21 mouse cellular contexts compared by ENCODE assay signal in genomic region chr17:73560208-73560784, GRCm38 (mm10).
DNase-seq lines count a peak whose midpoint lies in the region; ATAC-seq and TF ChIP-seq lines count a peak whose summit lies in the region.
"Had no signal": no experiment of that assay in that cellular context is flagged by ENCODE, and none has a peak within 500 bp of the region (broad histone marks: within the 10 kb centered on the region; RNA-seq: fewer than 3 reads in every experiment).

No protein-coding gene starts in this region.

- 75% methylated on average over 5 of the region's 5 CpGs for WGBS in kidney, embryonic 16.5 days

- H3K27me3 ChIP-seq in kidney, embryonic 16.5 days (ENCODE audit: insufficient read depth, low read length), result no peaks in the 10 kb centered on the region
- H3K27me3 ChIP-seq: liver, embryonic 13.5 days; midbrain, embryonic 12.5 days; neural tube, embryonic 15.5 days had no signal

- H3K36me3 ChIP-seq in kidney, embryonic 16.5 days (ENCODE audit: insufficient read depth, low read length), result no peaks in the 10 kb centered on the region
- H3K36me3 ChIP-seq: embryonic facial prominence, embryonic 10.5 days; heart, embryonic 10.5 days; liver, embryonic 13.5 days; midbrain, embryonic 12.5 days; neural tube, embryonic 15.5 days had no signal

- H3K9ac ChIP-seq in kidney, embryonic 16.5 days (replicated peaks; ENCODE audit: low read length), result no peak overlapping the region
- H3K9ac ChIP-seq: liver, embryonic 13.5 days; midbrain, embryonic 12.5 days; neural tube, embryonic 15.5 days had no signal

- TF ChIP-seq CTCF in layer of hippocampus, adult 2 months (conservative IDR thresholded peaks at IDR 0.05), result no peak
- no peak for TF ChIP-seq CTCF in brain, embryonic 14.5 days (IDR thresholded peaks at IDR 0.05; ENCODE audit: borderline replicate concordance, extremely low read depth, insufficient read depth, insufficient read length)

- H3K9me3 ChIP-seq in kidney, embryonic 16.5 days (ENCODE audit: low read length), result no peaks in the 10 kb centered on the region
- H3K9me3 ChIP-seq: embryonic facial prominence, embryonic 10.5 days; heart, embryonic 10.5 days; liver, embryonic 13.5 days; midbrain, embryonic 12.5 days; neural tube, embryonic 15.5 days had no signal

- peak overlapping the region; percentile 64 for H3K27ac ChIP-seq in layer of hippocampus, adult 2 months
- no peak overlapping the region for H3K27ac ChIP-seq in kidney, embryonic 16.5 days (ENCODE audit: low read length)
- H3K27ac ChIP-seq: embryonic facial prominence, embryonic 10.5 days; heart, embryonic 10.5 days; liver, embryonic 13.5 days; midbrain, embryonic 12.5 days; neural tube, embryonic 15.5 days had no signal

- TF ChIP-seq POLR2A in brain, embryonic 14.5 days (IDR thresholded peaks at IDR 0.05; ENCODE audit: borderline replicate concordance, extremely low read depth, insufficient read depth, insufficient read length, poor library complexity, severe bottlenecking), result no peak

- no peak for DNase-seq in layer of hippocampus, adult 2 months (ENCODE audit: low spot score in 2 of 2)
- no peak for DNase-seq in layer of hippocampus, adult 11-12 months (ENCODE audit: low spot score)
- peak; percentile 85 for DNase-seq in brain, adult 2 months (ENCODE audit: low read depth, low spot score)
- DNase-seq in brain, embryonic 14.5 days (ENCODE audit: low read depth), result peak; percentile 64
- DNase-seq in left cerebral cortex, adult 9 months (ENCODE audit: low spot score in 2 of 2), result peak; percentile 44 to 56
- DNase-seq in lung, postnatal 10 days, result no peak
- DNase-seq: adrenal gland, adult 8-10 months; cerebellum, adult 11 months; cerebellum, adult 9-11 months; liver, embryonic 13.5 days; lung, adult 2 months; thymus, adult 2 months; thymus, postnatal 4 days had no signal

- no peak for ATAC-seq in kidney, embryonic 16.5 days (ENCODE audit: low FRiP score, low TSS enrichment)
- ATAC-seq: activated CD4-positive, CD25-positive, alpha-beta regulatory T cell, adult 4 months; hindbrain, embryonic 16.5 days; intestine, embryonic 16.5 days had no signal

- H3K4me2 ChIP-seq in kidney, embryonic 16.5 days (replicated peaks; ENCODE audit: low read depth, low read length), result no peak overlapping the region
- H3K4me2 ChIP-seq: liver, embryonic 13.5 days; midbrain, embryonic 12.5 days; neural tube, embryonic 15.5 days had no signal

- H3K4me1 ChIP-seq in kidney, embryonic 16.5 days (ENCODE audit: insufficient read depth, low read length), result no peaks in the 10 kb centered on the region
- H3K4me1 ChIP-seq: heart, embryonic 10.5 days; liver, embryonic 13.5 days; midbrain, embryonic 12.5 days had no signal

- H3K4me3 ChIP-seq in layer of hippocampus, adult 2 months, result no peak overlapping the region
- H3K4me3 ChIP-seq in kidney, embryonic 16.5 days (ENCODE audit: low read length), result no peak overlapping the region
- H3K4me3 ChIP-seq: embryonic facial prominence, embryonic 10.5 days; heart, embryonic 10.5 days; liver, embryonic 13.5 days; midbrain, embryonic 12.5 days; neural tube, embryonic 15.5 days had no signal

Comparison
In these comparisons a context has a peak if more than half of its experiments do, and no peak if none do; other contexts are left out.
1. DNase-seq: peak in brain, adult 2 months (single experiment), brain, embryonic 14.5 days (single experiment) and left cerebral cortex, adult 9 months (2 of 2); none in layer of hippocampus, adult 2 months (0 of 2), layer of hippocampus, adult 11-12 months (single experiment) and lung, postnatal 10 days (single experiment).